Mouse (Mus musculus) intestine, postnatal 0 days (tissue): ENCODE data around the gene Zp3. TPM values are rescaled to one million over a fixed set of nuclear protein-coding genes. Genes with fewer than 3 reads are reported as not detected.
A peak's percentile ranks its signal among the peaks of the same experiment; 100 is the strongest.

Source experiments
- ATAC-seq: fragments of 200-750 bp; cut with Nextera tagmentation; 2 replicates; pipeline ENCODE4 v1.8.0; 2017; ENCODE audit warnings: mild to moderate bottlenecking, moderate TSS enrichment, moderate library complexity
- H3K27ac ChIP-seq: fragments of 300-500 bp; sonication (generic); 2 replicates; pipeline ENCODE4 v1.5.1; 2014; ENCODE audit warnings: mild to moderate bottlenecking, low read depth, low read length, moderate library complexity
- H3K27me3 ChIP-seq: fragments of 300-500 bp; sonication (generic); replicated peaks from 2 replicates; pipeline ENCODE4 v1.6.1; 2014; ENCODE audit warnings: low read length, mixed read lengths; ENCODE audit not compliant: control insufficient read depth, insufficient read depth
- H3K36me3 ChIP-seq: fragments of 300-500 bp; sonication (generic); 2 replicates; pipeline ENCODE4 v1.6.1; 2014; ENCODE audit warnings: mild to moderate bottlenecking, moderate library complexity; ENCODE audit not compliant: control insufficient read depth, insufficient read depth
- H3K4me1 ChIP-seq: fragments of 300-500 bp; sonication (generic); replicated peaks from 2 replicates; pipeline ENCODE4 v1.6.1; 2014; ENCODE audit warnings: antibody characterized with exemption, low read length, mixed read lengths; ENCODE audit not compliant: control insufficient read depth, insufficient read depth
- H3K4me2 ChIP-seq: fragments of 300-500 bp; sonication (generic); replicated peaks from 2 replicates; pipeline ENCODE4 v1.6.1; 2014; ENCODE audit warnings: low read depth, mild to moderate bottlenecking, moderate library complexity
- H3K4me3 ChIP-seq: fragments of 300-500 bp; sonication (generic); 2 replicates; pipeline ENCODE4 v1.5.1; 2014; ENCODE audit warnings: low read depth, low read length
- H3K9ac ChIP-seq: fragments of 300-500 bp; sonication (generic); 2 replicates; pipeline ENCODE4 v1.6.1; 2014; ENCODE audit warnings: mild to moderate bottlenecking, low read depth, low read length
- H3K9me3 ChIP-seq: fragments of 300-500 bp; sonication (generic); 2 replicates; pipeline ENCODE4 v1.6.1; 2016; ENCODE audit warnings: mixed run types; ENCODE audit not compliant: control insufficient read depth
- CTCF ChIP-seq: sonication (generic); IDR thresholded peaks from 2 replicates; pipeline ENCODE4 v1.5.1; 2016; ENCODE audit warnings: low read depth, mild to moderate bottlenecking, control low read depth, antibody characterized with exemption, moderate library complexity
- WGBS: fragments of 180-500 bp; shearing (Covaris S2); extraction: QIAGEN DNeasy Blood & Tissue Kit; methylation state at CpG from one replicate; pipeline ENCODE4 v1.1.7; 2014; 5-methylcytosine and 5-hydroxymethylcytosine counted together
- polyA plus RNA-seq: library from polyadenylated mRNA; unstranded; fragments of >200 nt; fragmentation: Nextera tagmentation; extraction: Ambion mirVana; gene quantifications from 2 replicates; pipeline ENCODE4 v1.2.1, GENCODE M21; 2015

The Zp3 gene
- polyA plus RNA-seq, 1 experiment from 2014 or later: not detected

GRCm38 (mm10) chr5:135975893-135976668 is 3.8 kb upstream of the Zp3 start:
- H3K36me3 ChIP-seq: no peaks in the 10 kb centered on the region
- ATAC-seq: no peak
- H3K9ac ChIP-seq: no peak overlapping the region
- no peaks in the 10 kb centered on the region for H3K9me3 ChIP-seq
- TF ChIP-seq CTCF: no peak
- no peaks in the 10 kb centered on the region for H3K27me3 ChIP-seq
- 88% methylated on average over 8 of the region's 8 CpGs for WGBS
- no peak overlapping the region for H3K4me3 ChIP-seq
- H3K4me2 ChIP-seq: no peak overlapping the region
- H3K27ac ChIP-seq: no peak overlapping the region
- no peaks in the 10 kb centered on the region for H3K4me1 ChIP-seq

- WGBS: 87% methylated on average over 5 of the region's 5 CpGs
- Histone ChIP-seq H3K9ac (no peak overlapping the region), H3K27ac (no peak overlapping the region), H3K4me3 (no peak overlapping the region), H3K9me3 (no peaks in the 10 kb centered on the region), H3K27me3 (no peaks in the 10 kb centered on the region), H3K36me3 (no peaks in the 10 kb centered on the region), H3K4me1 (no peaks in the 10 kb centered on the region), H3K4me2 (no peak overlapping the region)
- no peak for ATAC-seq
- TF ChIP-seq CTCF: no peak
These were observed 518 bp upstream of the Zp3 start for GRCm38 (mm10) chr5:135979381-135979780.

GRCm38 (mm10) chr5:135982398-135982797 is 2.5 kb downstream of the Zp3 start:
- Histone ChIP-seq H3K4me1 (no peaks in the 10 kb centered on the region), H3K27me3 (no peaks in the 10 kb centered on the region), H3K4me3 (no peak overlapping the region), H3K27ac (no peak overlapping the region), H3K36me3 (no peaks in the 10 kb centered on the region), H3K4me2 (no peak overlapping the region), H3K9ac (no peak overlapping the region), H3K9me3 (no peaks in the 10 kb centered on the region)
- TF ChIP-seq CTCF: peak; percentile 95
- WGBS: 37% methylated on average over 6 of the region's 6 CpGs
- ATAC-seq: peak; percentile 26; the same call in 1 of the 2 replicates

GRCm38 (mm10) chr5:135984546-135985044 is 4.7 kb downstream of the Zp3 start:
- no peaks in the 10 kb centered on the region for H3K27me3 ChIP-seq
- no peak overlapping the region for H3K9ac ChIP-seq
- 74% methylated on average over 6 of the region's 6 CpGs for WGBS
- H3K27ac ChIP-seq: no peak overlapping the region
- ATAC-seq: no peak
- no peaks in the 10 kb centered on the region for H3K4me1 ChIP-seq
- TF ChIP-seq CTCF: no peak
- H3K4me2 ChIP-seq: no peak overlapping the region
- no peaks in the 10 kb centered on the region for H3K9me3 ChIP-seq
- no peak overlapping the region for H3K4me3 ChIP-seq
- no peaks in the 10 kb centered on the region for H3K36me3 ChIP-seq

GRCm38 (mm10) chr5:135987248-135987647 is 7.3 kb downstream of the Zp3 start:
- TF ChIP-seq CTCF: peak; percentile 65
- Histone ChIP-seq H3K36me3 (no peaks in the 10 kb centered on the region), H3K27me3 (no peaks in the 10 kb centered on the region), H3K4me1 (no peaks in the 10 kb centered on the region), H3K4me2 (no peak overlapping the region), H3K9ac (no peak overlapping the region), H3K9me3 (no peaks in the 10 kb centered on the region), H3K4me3 (no peak overlapping the region), H3K27ac (no peak overlapping the region)
- 55% methylated on average over 11 of the region's 11 CpGs for WGBS
- ATAC-seq: no peak

- 66% methylated on average over 5 of the region's 5 CpGs for WGBS
- TF ChIP-seq CTCF: no peak
These were observed 10.7 kb downstream of the Zp3 start for GRCm38 (mm10) chr5:135990601-135991000.

More at GRCm38 (mm10) chr5:135990601-135991000, 10.7 kb downstream of the Zp3 start:
- Histone ChIP-seq H3K36me3 (no peaks in the 10 kb centered on the region), H3K27ac (no peak overlapping the region), H3K27me3 (no peaks in the 10 kb centered on the region), H3K9ac (no peak overlapping the region), H3K4me1 (no peaks in the 10 kb centered on the region; the same call in 1 of the 2 replicates), H3K9me3 (no peaks in the 10 kb centered on the region), H3K4me2 (no peak overlapping the region), H3K4me3 (no peak overlapping the region)
- ATAC-seq: no peak
